Mouse (Mus musculus): ENCODE measurements around the gene D630045J12Rik. TPM values are rescaled to one million over a fixed set of nuclear protein-coding genes. Genes with fewer than 3 reads are reported as not detected.

The D630045J12Rik gene
- polyA plus RNA-seq, 1 experiment from 2014 or later = 3.0 TPM

GRCm38 (mm10) chr6:38110859-38111258, 142.9 kb downstream of the D630045J12Rik start:
- no peak for ATAC-seq (replicated peaks; ENCODE audit: low FRiP score)
- Histone ChIP-seq H3K4me3 (ENCODE audit: low read depth, low read length) (no peak overlapping the region), H3K4me2 (no peak overlapping the region), H3K9me3 (ENCODE audit: control insufficient read depth, low read length) (no peaks in the 10 kb centered on the region), H3K9ac (ENCODE audit: low read depth, low read length) (no peak overlapping the region), H3K4me1 (replicated peaks; ENCODE audit: control insufficient read depth, insufficient read depth, low read length) (no peaks in the 10 kb centered on the region; the same call in 1 of the 2 replicates), H3K27ac (ENCODE audit: low read depth, low read length) (no peak overlapping the region), H3K36me3 (ENCODE audit: control insufficient read depth, insufficient read depth, low read length) (no peaks in the 10 kb centered on the region), H3K27me3 (replicated peaks; ENCODE audit: control insufficient read depth, insufficient read depth, low read length) (0 out of 2 replicates have a peak, but pooled peaks cover 5% of the 10 kb centered on the region)
- DNase-seq (ENCODE audit: low spot score) = no peak
- 71% methylated on average over 9 of the region's 9 CpGs for WGBS

DNA sequence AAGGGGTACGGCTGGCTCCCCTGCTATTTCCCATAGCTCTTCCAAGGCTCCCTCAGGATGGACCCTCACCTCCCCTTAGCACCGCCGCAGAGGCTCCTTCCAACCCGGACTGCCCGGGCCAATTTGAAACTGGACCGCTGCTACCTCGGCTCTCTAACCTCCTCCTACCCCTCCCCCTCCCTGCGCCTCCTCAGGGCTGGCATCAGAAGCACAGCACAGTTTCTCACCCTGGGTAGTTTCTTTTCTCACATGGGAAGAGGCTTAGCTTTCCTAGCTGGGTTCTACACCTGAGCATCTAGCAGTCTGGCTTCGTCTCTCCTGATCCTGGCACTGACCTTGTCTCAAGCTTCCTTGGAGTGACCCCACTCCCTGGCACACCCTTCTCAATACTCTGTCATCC, 143.9 kb downstream of the D630045J12Rik start:
- Histone ChIP-seq H3K4me3 (ENCODE audit: low read depth, low read length) (no peak overlapping the region), H3K9ac (ENCODE audit: low read depth, low read length) (no peak overlapping the region), H3K4me1 (replicated peaks; ENCODE audit: control insufficient read depth, insufficient read depth, low read length) (no peaks in the 10 kb centered on the region; the same call in 1 of the 2 replicates), H3K36me3 (ENCODE audit: control insufficient read depth, insufficient read depth, low read length) (no peaks in the 10 kb centered on the region), H3K4me2 (no peak overlapping the region), H3K27ac (ENCODE audit: low read depth, low read length) (no peak overlapping the region), H3K9me3 (ENCODE audit: control insufficient read depth, low read length) (no peaks in the 10 kb centered on the region), H3K27me3 (replicated peaks; ENCODE audit: control insufficient read depth, insufficient read depth, low read length) (0 out of 2 replicates have a peak, but pooled peaks cover 5% of the 10 kb centered on the region)
- no peak for ATAC-seq (replicated peaks; ENCODE audit: low FRiP score)
- WGBS = 17% methylated on average over 9 of the region's 9 CpGs
- DNase-seq (ENCODE audit: low spot score) = no peak

DNA sequence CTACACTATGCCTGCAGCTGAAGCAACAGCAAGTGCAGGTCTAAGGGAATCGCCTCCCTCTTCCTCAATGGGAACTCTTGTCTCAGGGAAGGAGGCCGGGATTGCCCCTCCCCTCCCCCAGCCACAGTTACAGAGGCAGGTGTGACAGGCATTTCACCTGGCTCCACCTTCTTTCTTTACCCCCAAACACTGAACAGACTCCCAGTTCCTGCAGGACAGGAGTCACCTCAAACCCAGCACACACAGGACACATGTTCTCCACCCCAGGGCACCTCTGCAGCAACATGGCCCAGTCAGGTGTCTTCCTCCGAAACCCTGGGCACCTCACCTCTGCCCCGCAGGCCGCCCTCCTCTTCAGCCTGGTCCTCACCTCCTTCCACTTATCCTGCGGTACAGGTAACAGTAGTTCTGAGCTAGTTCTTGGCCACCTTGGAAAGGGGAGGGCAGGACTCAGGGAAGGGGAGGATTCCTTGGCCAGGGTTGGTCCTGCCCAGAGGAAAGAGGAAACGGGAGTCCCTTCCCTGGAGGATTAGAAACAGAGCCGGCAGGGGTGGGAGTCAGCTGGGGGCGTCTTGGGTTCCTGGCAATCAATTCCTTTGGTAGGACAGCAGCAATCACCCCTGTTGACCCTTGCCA, 144.5 kb downstream of the D630045J12Rik start, which contains the start of gene Tmem213:
Gene Tmem213, plus strand, starts transcription at position 96 of the 636 bp plus-strand sequence.
- Histone ChIP-seq H3K36me3 (ENCODE audit: control insufficient read depth, insufficient read depth, low read length) (no peaks in the 10 kb centered on the region), H3K4me1 (replicated peaks; ENCODE audit: control insufficient read depth, insufficient read depth, low read length) (no peaks in the 10 kb centered on the region; the same call in 1 of the 2 replicates), H3K27ac (ENCODE audit: low read depth, low read length) (no peak within 1 kb of the TSS), H3K9me3 (ENCODE audit: control insufficient read depth, low read length) (no peaks in the 10 kb centered on the region), H3K9ac (ENCODE audit: low read depth, low read length) (no peak within 1 kb of the TSS), H3K4me3 (ENCODE audit: low read depth, low read length) (no peak within 1 kb of the TSS), H3K4me2 (no peak within 1 kb of the TSS), H3K27me3 (replicated peaks; ENCODE audit: control insufficient read depth, insufficient read depth, low read length) (0 out of 2 replicates have a peak, but pooled peaks cover 5% of the 10 kb centered on the region)
- no peak for ATAC-seq (replicated peaks; ENCODE audit: low FRiP score)
- WGBS = 27% methylated on average over 9 of the region's 9 CpGs
- no peak for DNase-seq (ENCODE audit: low spot score)

GRCm38 (mm10) chr6:38108449-38108848, 145.4 kb downstream of the D630045J12Rik start:
- no peaks in the 10 kb centered on the region for H3K36me3 ChIP-seq (ENCODE audit: control insufficient read depth, insufficient read depth, low read length)
- H3K4me3 ChIP-seq (ENCODE audit: low read depth, low read length) = no peak overlapping the region
- no peaks in the 10 kb centered on the region for H3K9me3 ChIP-seq (ENCODE audit: control insufficient read depth, low read length)
- ATAC-seq (replicated peaks; ENCODE audit: low FRiP score) = no peak
- peaks cover 3% of the 10 kb centered on the region; the same call in 1 of the 2 replicates for H3K4me1 ChIP-seq (replicated peaks; ENCODE audit: control insufficient read depth, insufficient read depth, low read length)
- 0 out of 2 replicates have a peak, but pooled peaks cover 5% of the 10 kb centered on the region for H3K27me3 ChIP-seq (replicated peaks; ENCODE audit: control insufficient read depth, insufficient read depth, low read length)
- H3K4me2 ChIP-seq = no peak overlapping the region
- no peak for DNase-seq (ENCODE audit: low spot score)
- no peak overlapping the region for H3K27ac ChIP-seq (ENCODE audit: low read depth, low read length)
- WGBS = 94% methylated on average over 5 of the region's 5 CpGs
- H3K9ac ChIP-seq (ENCODE audit: low read depth, low read length) = no peak overlapping the region

- H3K4me3 ChIP-seq (ENCODE audit: low read depth, low read length) = no peak overlapping the region
- 0 out of 2 replicates have a peak, but pooled peaks cover 5% of the 10 kb centered on the region for H3K27me3 ChIP-seq (replicated peaks; ENCODE audit: control insufficient read depth, insufficient read depth, low read length)
- no peak overlapping the region for H3K9ac ChIP-seq (ENCODE audit: low read depth, low read length)
- H3K4me1 ChIP-seq (replicated peaks; ENCODE audit: control insufficient read depth, insufficient read depth, low read length) = peaks cover 3% of the 10 kb centered on the region; the same call in 1 of the 2 replicates
- WGBS = 86% methylated on average over 9 of the region's 9 CpGs
- no peaks in the 10 kb centered on the region for H3K36me3 ChIP-seq (ENCODE audit: control insufficient read depth, insufficient read depth, low read length)
- H3K27ac ChIP-seq (ENCODE audit: low read depth, low read length) = no peak overlapping the region
- DNase-seq (ENCODE audit: low spot score) (no peak), ATAC-seq (replicated peaks; ENCODE audit: low FRiP score) (no peak)
- no peak overlapping the region for H3K4me2 ChIP-seq
- no peaks in the 10 kb centered on the region for H3K9me3 ChIP-seq (ENCODE audit: control insufficient read depth, low read length)
Measured at GRCm38 (mm10) chr6:38105924-38106323, 147.9 kb downstream of the D630045J12Rik start.

GRCm38 (mm10) chr6:38103775-38104174, 150.0 kb downstream of the D630045J12Rik start:
- peak; percentile 78 for ATAC-seq (replicated peaks; ENCODE audit: low FRiP score)
- WGBS = 25% methylated on average over 6 of the region's 6 CpGs
- 0 out of 2 replicates have a peak, but pooled peaks cover 3% of the 10 kb centered on the region for H3K4me1 ChIP-seq (replicated peaks; ENCODE audit: control insufficient read depth, insufficient read depth, low read length)
- H3K9ac ChIP-seq (ENCODE audit: low read depth, low read length) = no peak overlapping the region
- H3K4me2 ChIP-seq = peak overlapping the region; percentile 14; the same call in 1 of the 2 replicates
- no peak for DNase-seq (ENCODE audit: low spot score)
- no peaks in the 10 kb centered on the region for H3K27me3 ChIP-seq (replicated peaks; ENCODE audit: control insufficient read depth, insufficient read depth, low read length)
- no peaks in the 10 kb centered on the region for H3K9me3 ChIP-seq (ENCODE audit: control insufficient read depth, low read length)
- no peaks in the 10 kb centered on the region for H3K36me3 ChIP-seq (ENCODE audit: control insufficient read depth, insufficient read depth, low read length)
- H3K4me3 ChIP-seq (ENCODE audit: low read depth, low read length) = no peak overlapping the region
- H3K27ac ChIP-seq (ENCODE audit: low read depth, low read length) = peak overlapping the region; percentile 8; the same call in 1 of the 2 replicates

DNA sequence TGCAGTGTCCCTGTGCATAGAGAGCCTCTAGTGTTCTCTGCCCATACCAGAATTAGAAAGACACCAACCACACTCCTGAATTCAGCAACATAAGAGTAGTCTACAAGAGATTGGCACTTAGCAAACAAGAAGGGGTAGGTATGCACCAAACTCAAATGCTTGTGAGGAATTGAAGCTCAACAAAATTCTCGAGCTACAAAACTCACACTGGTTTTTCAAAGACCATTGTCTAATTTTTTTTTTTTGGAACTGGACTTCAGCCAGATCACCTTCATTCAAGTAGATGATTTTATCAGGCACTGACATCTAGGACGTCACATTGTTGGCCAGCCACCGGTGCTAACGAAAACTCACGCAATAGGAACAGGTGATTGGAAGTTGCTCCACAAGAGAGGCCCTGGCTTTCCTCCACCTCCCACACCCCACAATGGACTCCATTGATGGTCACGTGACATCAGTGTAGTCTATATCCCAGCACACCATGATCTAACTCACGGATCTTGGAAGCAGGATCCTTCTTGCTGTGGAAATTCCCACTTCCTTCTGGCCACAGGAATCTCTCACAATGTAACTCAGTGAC, 151.5 kb downstream of the D630045J12Rik start:
- H3K4me2 ChIP-seq = no peak overlapping the region
- H3K27ac ChIP-seq (ENCODE audit: low read depth, low read length) = no peak overlapping the region
- H3K9me3 ChIP-seq (ENCODE audit: control insufficient read depth, low read length) = no peaks in the 10 kb centered on the region
- H3K4me3 ChIP-seq (ENCODE audit: low read depth, low read length) = no peak overlapping the region
- WGBS = 83% methylated on average over 7 of the region's 7 CpGs
- 0 out of 2 replicates have a peak, but pooled peaks cover 3% of the 10 kb centered on the region for H3K4me1 ChIP-seq (replicated peaks; ENCODE audit: control insufficient read depth, insufficient read depth, low read length)
- H3K9ac ChIP-seq (ENCODE audit: low read depth, low read length) = no peak overlapping the region
- DNase-seq (ENCODE audit: low spot score) (no peak), ATAC-seq (replicated peaks; ENCODE audit: low FRiP score) (no peak)
- H3K36me3 ChIP-seq (ENCODE audit: control insufficient read depth, insufficient read depth, low read length) = no peaks in the 10 kb centered on the region
- H3K27me3 ChIP-seq (replicated peaks; ENCODE audit: control insufficient read depth, insufficient read depth, low read length) = no peaks in the 10 kb centered on the region

- no peaks in the 10 kb centered on the region for H3K9me3 ChIP-seq (ENCODE audit: control insufficient read depth, low read length)
- H3K27ac ChIP-seq (ENCODE audit: low read depth, low read length) = no peak overlapping the region
- H3K4me3 ChIP-seq (ENCODE audit: low read depth, low read length) = no peak overlapping the region
- H3K4me2 ChIP-seq = no peak overlapping the region
- DNase-seq (ENCODE audit: low spot score) (no peak), ATAC-seq (replicated peaks; ENCODE audit: low FRiP score) (no peak)
- H3K4me1 ChIP-seq (replicated peaks; ENCODE audit: control insufficient read depth, insufficient read depth, low read length) = no peaks in the 10 kb centered on the region
- no peaks in the 10 kb centered on the region for H3K27me3 ChIP-seq (replicated peaks; ENCODE audit: control insufficient read depth, insufficient read depth, low read length)
- H3K36me3 ChIP-seq (ENCODE audit: control insufficient read depth, insufficient read depth, low read length) = no peaks in the 10 kb centered on the region
- no peak overlapping the region for H3K9ac ChIP-seq (ENCODE audit: low read depth, low read length)
- 51% methylated on average over 5 of the region's 5 CpGs for whole genome bisulfite sequencing
Measured at GRCm38 (mm10) chr6:38096961-38097370, 156.8 kb downstream of the D630045J12Rik start.

Data from liver, embryonic 11.5 days (tissue).